Mouse (Mus musculus) bone marrow, adult 2 months (tissue): ENCODE measurements at regions not wholly inside any gene's neighbourhood (a gene's known extent, or its start where the extent isn't known, plus 50 kb on each side); places are given as distances from the start of the nearest gene placed in this dataset.

Experiments used
- H3K27ac ChIP-seq: fragments of 200-500 bp; 2 replicates; pipeline ENCODE4 v1.5.1; 2012; ENCODE audit warnings: low read depth, mild to moderate bottlenecking, control low read depth, inconsistent platforms, low read length; ENCODE audit not compliant: control insufficient read depth, poor library complexity, insufficient read depth
- H3K4me1 ChIP-seq: fragments of 200-500 bp; 2 replicates; pipeline ENCODE4 v1.6.1; 2011; ENCODE audit warnings: low read length; ENCODE audit not compliant: control insufficient read depth, insufficient read depth
- H3K4me3 ChIP-seq: fragments of 200-500 bp; replicated peaks from 2 replicates; pipeline ENCODE3; 2011; ENCODE audit warnings: mild to moderate bottlenecking, low read depth, low read length, control low read depth; ENCODE audit not compliant: control insufficient read depth
- CTCF ChIP-seq: fragments of 200-500 bp; IDR thresholded peaks from 2 replicates; pipeline ENCODE4 v1.5.1; 2011; ENCODE audit warnings: low read length, control low read depth; ENCODE audit not compliant: control insufficient read depth, insufficient read depth
- POLR2A ChIP-seq: fragments of 200-500 bp; IDR thresholded peaks from 2 replicates; pipeline ENCODE4 v1.6.1; 2011; ENCODE audit warnings: low read depth, mild to moderate bottlenecking, control low read depth, low read length, borderline replicate concordance; ENCODE audit not compliant: control insufficient read depth
- WGBS: fragments of 180-500 bp; shearing (Covaris S2); methylation state at CpG from one replicate; pipeline ENCODE4 v1.1.7; 2018; 5-methylcytosine and 5-hydroxymethylcytosine counted together

GRCm38 (mm10) chr4:54648254-54648653, 296.6 kb upstream of the Zfp462 start:
- Histone ChIP-seq H3K4me3 (no peak overlapping the region), H3K27ac (no peak overlapping the region), H3K4me1 (no peaks in the 10 kb centered on the region)
- TF ChIP-seq CTCF: no peak
- 85% methylated on average over 4 of the region's 4 CpGs for WGBS

- H3K27ac ChIP-seq: no peak overlapping the region
- H3K4me3 ChIP-seq: no peak overlapping the region
- H3K4me1 ChIP-seq: no peaks in the 10 kb centered on the region
- TF ChIP-seq POLR2A (no peak), CTCF (no peak)
Measured at GRCm38 (mm10) chr4:54651646-54652110, 293.2 kb upstream of the Zfp462 start.

GRCm38 (mm10) chr4:54652111-54653021, 292.5 kb upstream of the Zfp462 start:
- TF ChIP-seq POLR2A: no peak
- no peak for TF ChIP-seq CTCF
- WGBS: 82% methylated on average over 11 of the region's 11 CpGs
- H3K4me1 ChIP-seq: no peaks in the 10 kb centered on the region
- no peak overlapping the region for H3K27ac ChIP-seq
- H3K4me3 ChIP-seq: no peak overlapping the region

GRCm38 (mm10) chr4:54653097-54653776, 291.6 kb upstream of the Zfp462 start:
- WGBS: 84% methylated on average over 10 of the region's 10 CpGs
- Histone ChIP-seq H3K4me1 (no peaks in the 10 kb centered on the region), H3K4me3 (no peak overlapping the region), H3K27ac (no peak overlapping the region)
- TF ChIP-seq CTCF (no peak), POLR2A (no peak)
